Comparison of ENCODE assay signal across 10 mouse cellular contexts in the genomic region with DNA sequence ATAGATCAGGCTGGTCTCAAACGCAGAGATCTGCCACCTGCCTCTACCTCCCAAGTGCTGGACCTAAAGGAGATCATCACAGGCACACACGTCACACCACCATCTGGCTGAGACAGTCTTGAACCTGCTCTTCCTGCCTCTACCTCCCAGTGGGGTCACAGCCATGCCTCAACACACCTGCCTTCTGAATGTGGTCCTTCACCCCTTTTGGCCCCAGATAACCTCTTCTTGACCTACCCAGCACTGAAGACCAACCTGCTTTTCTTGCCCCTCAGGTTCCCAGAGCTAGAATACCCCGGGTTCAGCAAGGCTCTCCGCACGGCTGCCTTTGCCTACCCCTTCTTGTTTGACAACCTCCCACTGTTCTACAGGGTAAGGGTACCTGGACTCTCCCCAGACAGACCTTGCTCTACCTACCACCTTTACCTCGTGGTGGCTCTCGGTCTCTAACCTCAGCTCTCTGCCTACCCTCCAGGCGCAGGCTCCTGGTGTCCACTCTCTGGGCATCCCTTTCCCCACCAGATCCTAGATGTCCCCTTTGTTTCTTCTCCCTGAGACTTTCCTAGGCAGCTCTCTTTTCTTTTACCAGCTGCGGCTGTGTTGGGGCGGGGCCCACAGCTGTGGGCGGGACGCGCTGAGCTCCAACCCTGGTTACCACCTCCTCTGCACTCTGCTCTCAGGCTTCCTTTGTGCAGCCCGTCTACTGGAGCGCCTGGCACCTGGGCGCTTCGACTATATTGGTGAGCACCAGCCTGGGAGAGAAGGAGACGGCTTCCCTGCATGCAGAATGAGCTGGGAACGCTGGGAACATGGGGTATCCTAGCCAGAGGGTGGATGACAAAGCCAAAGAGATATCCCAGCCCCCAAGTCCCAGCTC. TPM values are rescaled to one million over a fixed set of nuclear protein-coding genes. Genes with fewer than 3 reads are reported as not detected.
DNase-seq lines count a peak whose midpoint lies in the region; ATAC-seq and TF ChIP-seq lines count a peak whose summit lies in the region.
"Not testable (repeated sequence)": the region's sequence is repeated elsewhere in the genome, so short reads cannot be mapped to it uniquely, and the experiment has no call there.
"Had no signal": no experiment of that assay in that cellular context is flagged by ENCODE, and none has a peak within 500 bp of the region (broad histone marks: within the 10 kb centered on the region; RNA-seq: fewer than 3 reads in every experiment).

No protein-coding gene starts in this region.

- not testable (repeated sequence) for H3K9me3 ChIP-seq in embryonic facial prominence, embryonic 10.5 days; heart, embryonic 11.5 days (replicated peaks; ENCODE audit: control insufficient read depth, low read length); intestine, embryonic 16.5 days (ENCODE audit: control insufficient read depth, low read length); limb, embryonic 14.5 days (ENCODE audit: control insufficient read depth, low read length)

- H3K4me1 ChIP-seq in embryonic facial prominence, embryonic 10.5 days; heart, embryonic 11.5 days (ENCODE audit: control insufficient read depth, insufficient read depth, low read length); intestine, embryonic 16.5 days (ENCODE audit: control insufficient read depth, insufficient read depth, low read length); limb, embryonic 14.5 days (ENCODE audit: control insufficient read depth, insufficient read depth, low read length): not testable (repeated sequence)

- H3K9ac ChIP-seq in heart, embryonic 11.5 days (ENCODE audit: low read depth, low read length), result peak overlapping the region; percentile 52; the same call in 1 of the 2 replicates
- not testable (repeated sequence) for H3K9ac ChIP-seq in intestine, embryonic 16.5 days (ENCODE audit: low read depth, low read length)
- peak overlapping the region; percentile 34; the same call in 1 of the 2 replicates for H3K9ac ChIP-seq in limb, embryonic 14.5 days (ENCODE audit: low read depth, low read length, severe bottlenecking)

- TF ChIP-seq POLR2A in limb, embryonic 14.5 days (IDR thresholded peaks at IDR 0.05; ENCODE audit: borderline replicate concordance, extremely low read depth, insufficient read depth, insufficient read length), result peak; percentile 76; the same call in 1 of the 2 replicates

- not testable (repeated sequence) for H3K27me3 ChIP-seq in embryonic facial prominence, embryonic 10.5 days (replicated peaks; ENCODE audit: low read depth, poor library complexity, severe bottlenecking); heart, embryonic 11.5 days (ENCODE audit: control insufficient read depth, insufficient read depth, low read length); intestine, embryonic 16.5 days (replicated peaks; ENCODE audit: control insufficient read depth, insufficient read depth, low read length); limb, embryonic 14.5 days (ENCODE audit: control insufficient read depth, insufficient read depth, low read length)

- DNase-seq in MEL-GATA-1-ER (ENCODE audit: extremely low read depth, low read depth), result peak; percentile 8
- DNase-seq in embryonic facial prominence, embryonic 10.5 days (ENCODE audit: low spot score), result peak; percentile 70
- peak; percentile 64 for DNase-seq in limb, embryonic 14.5 days (ENCODE audit: low spot score)
- DNase-seq in urinary bladder, postnatal 14 days (ENCODE audit: low spot score), result peak; percentile 37

- not testable (repeated sequence) for H3K36me3 ChIP-seq in embryonic facial prominence, embryonic 10.5 days (replicated peaks); heart, embryonic 11.5 days (ENCODE audit: control insufficient read depth, insufficient read depth, low read length); intestine, embryonic 16.5 days (ENCODE audit: control insufficient read depth, insufficient read depth, low read length); limb, embryonic 14.5 days (ENCODE audit: control insufficient read depth, insufficient read depth, low read length)

- H3K27ac ChIP-seq in embryonic facial prominence, embryonic 10.5 days (replicated peaks), result peak overlapping the region; percentile 73
- H3K27ac ChIP-seq in heart, embryonic 11.5 days (ENCODE audit: low read depth, low read length); intestine, embryonic 16.5 days (ENCODE audit: low read length): not testable (repeated sequence)
- H3K27ac ChIP-seq in limb, embryonic 14.5 days (replicated peaks; ENCODE audit: low read depth, low read length), result 0 out of 2 replicates have a peak overlapping the region, but pooled peaks have one; percentile 26

- peak overlapping the region; percentile 51 for H3K4me2 ChIP-seq in heart, embryonic 11.5 days
- H3K4me2 ChIP-seq in intestine, embryonic 16.5 days (ENCODE audit: low read depth, low read length), result peak overlapping the region; percentile 37
- H3K4me2 ChIP-seq in limb, embryonic 14.5 days (replicated peaks; ENCODE audit: low read depth, low read length, severe bottlenecking), result peak overlapping the region; percentile 30

- ATAC-seq in heart, embryonic 11.5 days (replicated peaks; ENCODE audit: insufficient number of reproducible peaks, low FRiP score, low TSS enrichment), result peak; percentile 72; the same call in 1 of the 2 replicates
- peak; percentile 96 for ATAC-seq in intestine, embryonic 16.5 days
- peak; percentile 92 for ATAC-seq in limb, embryonic 14.5 days (ENCODE audit: low FRiP score, low read depth)
- ATAC-seq in megakaryocyte progenitor cell, adult 5-6 weeks (replicated peaks; ENCODE audit: poor library complexity), result peak; percentile 95
- ATAC-seq in neutrophil, adult 5-6 weeks (ENCODE audit: extremely low read depth, insufficient number of reproducible peaks, low FRiP score, poor library complexity, severe bottlenecking), result peak; percentile 40

- peak overlapping the region; percentile 43 for H3K4me3 ChIP-seq in embryonic facial prominence, embryonic 10.5 days
- H3K4me3 ChIP-seq in heart, embryonic 11.5 days (ENCODE audit: low read depth, low read length), result 0 out of 2 replicates have a peak overlapping the region, but pooled peaks have one; percentile 8
- not testable (repeated sequence) for H3K4me3 ChIP-seq in intestine, embryonic 16.5 days (ENCODE audit: low read length)
- peak overlapping the region; percentile 6 for H3K4me3 ChIP-seq in limb, embryonic 14.5 days (replicated peaks; ENCODE audit: low read length)

- 9% methylated on average over 19 of the region's 19 CpGs for WGBS in embryonic facial prominence, embryonic 10.5 days
- 16% methylated on average over 18 of the region's 19 CpGs for WGBS in heart, embryonic 11.5 days (ENCODE audit: insufficient replicate concordance)
- WGBS in intestine, embryonic 16.5 days, result 8% methylated on average over 17 of the region's 19 CpGs
- WGBS in limb, embryonic 14.5 days, result 13% methylated on average over 16 of the region's 19 CpGs

RNA-seq across cellular contexts. Expression of a gene that starts 2.5 kb away (rescaled TPM):
- not detected in 2 replicates for polyA plus RNA-seq in embryonic facial prominence, embryonic 10.5 days (2016; fragmentation: Nextera tagmentation; extraction: Ambion mirVana)
- not detected in 2 replicates for polyA plus RNA-seq in heart, embryonic 11.5 days (2014; fragmentation: Nextera tagmentation; extraction: Ambion mirVana)
- polyA plus RNA-seq in intestine, embryonic 16.5 days (2015; fragmentation: Nextera tagmentation; extraction: Ambion mirVana), result not detected in 2 replicates
- 0.52 and 0.60 TPM in 2 replicates for polyA plus RNA-seq in limb, embryonic 14.5 days (2012; rRNA removed)
- 0.77 and 1.9 TPM in 2 replicates for polyA plus RNA-seq in limb, embryonic 14.5 days (2014; fragmentation: Nextera tagmentation; extraction: Ambion mirVana)
- not detected in 2 replicates for total RNA-seq in megakaryocyte progenitor cell, adult 5-6 weeks (2015)
- not detected in 2 replicates for total RNA-seq in megakaryocyte progenitor cell, adult 5-6 weeks (2017)
- total RNA-seq in neutrophil, adult 5-6 weeks (2017), result not detected in 2 replicates
- total RNA-seq: gastrocnemius, adult 18-20 months; left cerebral cortex, postnatal 4 days had no signal

RNA-seq across cellular contexts. Expression of a gene that starts 3.4 kb away (rescaled TPM):
- polyA plus RNA-seq in embryonic facial prominence, embryonic 10.5 days (2016; fragmentation: Nextera tagmentation; extraction: Ambion mirVana), result 0.10 and 0.35 TPM in 2 replicates
- polyA plus RNA-seq in heart, embryonic 11.5 days (2014; fragmentation: Nextera tagmentation; extraction: Ambion mirVana), result not detected in 2 replicates
- 2.2 and 5.3 TPM in 2 replicates for polyA plus RNA-seq in intestine, embryonic 16.5 days (2015; fragmentation: Nextera tagmentation; extraction: Ambion mirVana)
- polyA plus RNA-seq in limb, embryonic 14.5 days (2012; rRNA removed), result 2.0 and 2.2 TPM in 2 replicates
- polyA plus RNA-seq in limb, embryonic 14.5 days (2014; fragmentation: Nextera tagmentation; extraction: Ambion mirVana), result 1.7 and 2.5 TPM in 2 replicates
- not detected in 2 replicates for total RNA-seq in megakaryocyte progenitor cell, adult 5-6 weeks (2015)
- not detected in 2 replicates for total RNA-seq in megakaryocyte progenitor cell, adult 5-6 weeks (2017)
- total RNA-seq in neutrophil, adult 5-6 weeks (2017), result not detected in 2 replicates
- total RNA-seq: gastrocnemius, adult 18-20 months had no signal

RNA-seq across cellular contexts. Expression of a gene that starts 8.3 kb away (rescaled TPM):
- polyA plus RNA-seq in embryonic facial prominence, embryonic 10.5 days (2016; fragmentation: Nextera tagmentation; extraction: Ambion mirVana), result not detected in 2 replicates
- not detected in 2 replicates for polyA plus RNA-seq in heart, embryonic 11.5 days (2014; fragmentation: Nextera tagmentation; extraction: Ambion mirVana)
- 0.69 TPM in 1 of 2 replicates, not detected in the other for polyA plus RNA-seq in intestine, embryonic 16.5 days (2015; fragmentation: Nextera tagmentation; extraction: Ambion mirVana)
- polyA plus RNA-seq in limb, embryonic 14.5 days (2012; rRNA removed), result 0.94 and 1.00 TPM in 2 replicates
- polyA plus RNA-seq in limb, embryonic 14.5 days (2014; fragmentation: Nextera tagmentation; extraction: Ambion mirVana), result 1.7 and 3.1 TPM in 2 replicates
- total RNA-seq in megakaryocyte progenitor cell, adult 5-6 weeks (2015), result not detected in 2 replicates
- total RNA-seq in megakaryocyte progenitor cell, adult 5-6 weeks (2017), result not detected in 2 replicates
- total RNA-seq in neutrophil, adult 5-6 weeks (2017), result not detected in 2 replicates
- total RNA-seq: gastrocnemius, adult 18-20 months; left cerebral cortex, postnatal 4 days had no signal

RNA-seq across cellular contexts. Expression of a gene that starts 11.6 kb away (rescaled TPM):
- polyA plus RNA-seq in embryonic facial prominence, embryonic 10.5 days (2016; fragmentation: Nextera tagmentation; extraction: Ambion mirVana), result 0.43 and 1.2 TPM in 2 replicates
- 2.7 and 3.0 TPM in 2 replicates for polyA plus RNA-seq in heart, embryonic 11.5 days (2014; fragmentation: Nextera tagmentation; extraction: Ambion mirVana)
- 4.4 and 5.1 TPM in 2 replicates for polyA plus RNA-seq in intestine, embryonic 16.5 days (2015; fragmentation: Nextera tagmentation; extraction: Ambion mirVana)
- 15.9 and 17.2 TPM in 2 replicates for polyA plus RNA-seq in limb, embryonic 14.5 days (2012; rRNA removed)
- 13.9 and 15.1 TPM in 2 replicates for polyA plus RNA-seq in limb, embryonic 14.5 days (2014; fragmentation: Nextera tagmentation; extraction: Ambion mirVana)
- 0.15 TPM in 1 of 2 replicates, not detected in the other for total RNA-seq in megakaryocyte progenitor cell, adult 5-6 weeks (2015)
- total RNA-seq in megakaryocyte progenitor cell, adult 5-6 weeks (2017), result not detected in 2 replicates
- total RNA-seq in neutrophil, adult 5-6 weeks (2017), result 0.49 TPM in 1 of 2 replicates, not detected in the other

RNA-seq across cellular contexts. Expression of a gene that starts 34.1 kb away (rescaled TPM):
- polyA plus RNA-seq in embryonic facial prominence, embryonic 10.5 days (2016; fragmentation: Nextera tagmentation; extraction: Ambion mirVana), result 184 and 194 TPM in 2 replicates
- polyA plus RNA-seq in heart, embryonic 11.5 days (2014; fragmentation: Nextera tagmentation; extraction: Ambion mirVana), result 115 and 118 TPM in 2 replicates
- 112 and 129 TPM in 2 replicates for polyA plus RNA-seq in intestine, embryonic 16.5 days (2015; fragmentation: Nextera tagmentation; extraction: Ambion mirVana)
- 99.9 and 108 TPM in 2 replicates for polyA plus RNA-seq in limb, embryonic 14.5 days (2012; rRNA removed)
- 109 and 114 TPM in 2 replicates for polyA plus RNA-seq in limb, embryonic 14.5 days (2014; fragmentation: Nextera tagmentation; extraction: Ambion mirVana)
- total RNA-seq in megakaryocyte progenitor cell, adult 5-6 weeks (2015), result 161 and 165 TPM in 2 replicates
- total RNA-seq in megakaryocyte progenitor cell, adult 5-6 weeks (2017), result 121 and 129 TPM in 2 replicates
- 21.1 and 22.1 TPM in 2 replicates for total RNA-seq in neutrophil, adult 5-6 weeks (2017)

Comparison
In these comparisons a context has a peak if more than half of its experiments do, and no peak if none do; other contexts are left out.
1. DNase-seq: peak in every context shown above with its lines; median percentile 70 in embryonic facial prominence, embryonic 10.5 days; 64 in limb, embryonic 14.5 days; 37 in urinary bladder, postnatal 14 days; 8 in MEL-GATA-1-ER.
2. ATAC-seq: peak in every context shown above with its lines; median percentile 96 in intestine, embryonic 16.5 days; 95 in megakaryocyte progenitor cell, adult 5-6 weeks; 92 in limb, embryonic 14.5 days; 72 in heart, embryonic 11.5 days; 40 in neutrophil, adult 5-6 weeks.